Mouse (Mus musculus): ENCODE results near the gene Meiob. TPM values are rescaled to one million over a fixed set of nuclear protein-coding genes. Genes with fewer than 3 reads are reported as not detected.

Meiob gene
- total RNA-seq, 2 experiments from 2014 or later = not detected

- peak; percentile 22 for DNase-seq (ENCODE audit: low spot score)
Measured at GRCm38 (mm10) chr17:24821351-24822280, 17.5 kb downstream of the Meiob start.

GRCm38 (mm10) chr17:24839842-24840241, 35.8 kb downstream of the Meiob start, which contains the start of gene Hagh:
TSS of gene Hagh (plus strand) at chr17:24840143.
- DNase-seq (ENCODE audit: low spot score) = no peak

DNA sequence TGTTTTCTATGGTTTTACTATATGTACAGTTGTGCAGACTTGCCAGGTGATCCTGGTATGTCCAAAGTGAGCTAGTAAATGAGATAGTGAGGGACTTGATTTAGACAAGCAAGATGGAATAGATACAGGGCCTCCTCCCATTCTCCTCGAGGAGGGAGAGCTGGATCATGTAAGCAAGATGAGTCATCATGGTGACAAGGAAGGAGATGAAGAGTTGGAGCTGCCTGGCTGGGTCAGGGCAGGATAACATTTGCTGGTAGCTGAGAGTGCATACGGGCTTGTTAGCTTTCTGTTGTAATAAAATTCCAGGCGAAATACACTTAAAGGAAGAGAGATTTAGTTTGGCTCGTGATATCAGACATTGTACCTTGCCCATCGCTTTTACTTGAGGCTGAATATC, 36.3 kb downstream of the Meiob start:
- no peak for DNase-seq (ENCODE audit: low spot score)

- no peak for DNase-seq (ENCODE audit: low spot score)
Measured at GRCm38 (mm10) chr17:24841133-24841532, 37.0 kb downstream of the Meiob start.

GRCm38 (mm10) chr17:24842631-24843030, 38.5 kb downstream of the Meiob start:
- DNase-seq (ENCODE audit: low spot score) = no peak

DNA sequence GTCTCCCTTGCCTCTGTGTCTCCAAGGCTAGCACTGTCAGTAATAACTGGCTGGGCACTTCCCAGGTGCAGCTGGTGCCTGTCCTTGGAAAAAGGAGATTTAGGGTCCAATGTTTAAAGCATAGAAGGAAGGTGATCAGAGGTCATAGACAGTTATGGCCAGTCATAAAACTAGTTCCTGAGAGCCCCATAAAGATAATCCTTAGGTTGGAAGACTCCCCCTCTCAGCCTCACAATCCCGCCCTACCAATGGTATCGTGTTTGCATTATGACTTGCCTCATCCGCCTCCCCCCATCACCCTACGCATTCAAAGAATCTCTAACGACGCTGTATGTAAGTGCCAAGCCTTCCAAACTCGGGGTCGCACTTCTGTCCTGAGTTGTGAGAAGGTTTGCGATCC, 40.4 kb downstream of the Meiob start:
- DNase-seq (ENCODE audit: low spot score) = no peak

DNA sequence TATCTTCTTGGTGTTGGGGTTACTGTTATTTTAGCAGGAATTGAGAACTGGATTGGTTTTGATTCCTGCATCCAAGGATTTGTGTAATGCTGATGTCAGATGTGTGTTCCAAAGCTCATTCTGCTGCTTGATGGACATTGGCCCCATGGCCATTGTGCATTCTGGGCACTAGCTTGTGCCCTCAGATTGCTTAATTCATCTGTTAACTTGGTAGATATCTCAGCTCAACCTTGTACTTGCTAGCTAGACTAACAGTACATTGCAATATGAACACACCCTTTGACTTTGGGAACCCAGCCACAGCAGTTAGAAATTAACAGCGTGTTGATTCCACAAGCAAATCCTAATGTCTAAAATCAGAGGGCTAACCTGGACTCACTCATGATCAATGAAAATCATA, 43.3 kb downstream of the Meiob start:
- no peak for DNase-seq (ENCODE audit: low spot score)

GRCm38 (mm10) chr17:24848600-24849031, 44.5 kb downstream of the Meiob start:
- DNase-seq (ENCODE audit: low spot score) = no peak

GRCm38 (mm10) chr17:24849733-24850064, 45.6 kb downstream of the Meiob start:
- no peak for DNase-seq (ENCODE audit: low spot score)

GRCm38 (mm10) chr17:24850065-24850772, 46.1 kb downstream of the Meiob start, which contains the start of gene Fahd1:
TSS of gene Fahd1 (minus strand) at chr17:24850364.
- peak; percentile 97 for DNase-seq (ENCODE audit: low spot score)

DNA sequence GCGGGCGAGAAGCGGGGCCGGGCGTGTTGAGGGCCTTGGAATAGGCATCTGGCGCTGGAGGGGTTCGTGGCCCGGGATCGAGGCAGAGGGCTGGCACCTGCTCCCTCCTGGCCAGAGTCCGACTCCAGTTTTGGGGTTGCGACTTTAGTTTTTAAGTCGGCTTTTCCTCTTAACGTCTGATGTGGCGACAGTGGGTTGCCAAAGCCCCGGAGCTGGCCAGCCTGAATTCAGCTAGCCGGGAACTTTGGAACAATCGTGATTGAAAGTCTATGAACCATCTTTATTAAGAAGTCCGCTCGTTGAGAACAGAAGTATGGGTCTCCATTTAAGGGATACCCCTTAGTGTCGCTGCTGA, 46.7 kb downstream of the Meiob start:
- DNase-seq (ENCODE audit: low spot score) = no peak

DNA sequence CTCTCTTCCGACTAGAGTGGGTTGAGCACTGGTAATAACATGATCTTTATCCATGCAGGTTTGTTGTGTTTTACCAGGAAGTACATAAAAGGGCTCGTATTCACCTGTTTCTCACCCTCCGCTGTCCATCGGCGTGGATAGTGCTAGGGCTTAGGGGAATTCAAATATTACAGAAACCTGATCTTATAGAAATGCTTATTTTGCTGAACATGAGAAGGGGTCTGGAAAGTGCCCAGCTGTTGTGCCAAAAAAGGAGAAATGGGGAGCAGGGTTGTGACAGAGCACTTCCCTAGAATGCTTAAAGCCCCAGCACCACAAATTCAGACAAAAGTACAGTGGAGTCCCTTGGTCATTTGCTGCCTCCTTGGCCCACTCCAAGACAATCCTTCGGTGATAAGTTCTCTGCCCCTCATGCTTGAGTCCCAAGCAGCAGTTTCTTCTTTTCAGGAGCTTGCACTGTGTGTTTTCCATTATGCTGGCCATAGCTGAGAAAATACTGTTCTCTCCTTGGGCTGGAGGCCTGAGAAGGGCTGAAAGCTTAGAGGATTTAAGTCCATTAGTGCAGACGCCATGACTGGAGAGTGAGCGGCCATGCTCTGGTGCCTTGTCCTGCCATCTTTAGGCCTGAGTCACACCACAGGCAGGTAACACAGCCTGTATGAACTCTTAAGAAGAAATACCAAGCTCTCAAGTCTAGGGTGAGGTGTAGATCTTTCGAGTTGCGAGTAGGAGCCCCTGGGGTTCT, 47.5 kb downstream of the Meiob start:
- no peak for DNase-seq (ENCODE audit: low spot score)

- no peak for DNase-seq (ENCODE audit: low spot score)
Measured at GRCm38 (mm10) chr17:24855838-24856464, 51.9 kb downstream of the Meiob start.

DNA sequence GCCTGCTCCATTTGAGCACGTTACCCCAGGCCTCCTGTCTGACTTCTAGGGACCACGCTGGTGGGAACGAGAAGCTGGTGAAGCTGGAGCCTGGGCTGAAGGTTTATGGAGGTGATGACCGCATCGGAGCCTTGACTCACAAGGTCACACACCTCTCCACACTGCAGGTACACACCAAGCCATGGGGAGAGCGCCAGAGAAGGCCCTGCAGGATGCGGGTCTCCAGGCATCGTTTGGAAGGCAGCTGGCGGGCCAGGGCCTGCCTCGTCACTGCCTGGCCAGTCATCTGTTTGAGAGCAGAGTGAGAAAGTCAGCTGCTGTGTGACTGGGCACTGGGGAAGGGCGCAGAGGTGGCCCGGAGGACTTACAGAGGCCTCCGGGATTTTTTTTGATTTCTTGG, 52.5 kb downstream of the Meiob start:
- no peak for DNase-seq (ENCODE audit: low spot score)

DNA sequence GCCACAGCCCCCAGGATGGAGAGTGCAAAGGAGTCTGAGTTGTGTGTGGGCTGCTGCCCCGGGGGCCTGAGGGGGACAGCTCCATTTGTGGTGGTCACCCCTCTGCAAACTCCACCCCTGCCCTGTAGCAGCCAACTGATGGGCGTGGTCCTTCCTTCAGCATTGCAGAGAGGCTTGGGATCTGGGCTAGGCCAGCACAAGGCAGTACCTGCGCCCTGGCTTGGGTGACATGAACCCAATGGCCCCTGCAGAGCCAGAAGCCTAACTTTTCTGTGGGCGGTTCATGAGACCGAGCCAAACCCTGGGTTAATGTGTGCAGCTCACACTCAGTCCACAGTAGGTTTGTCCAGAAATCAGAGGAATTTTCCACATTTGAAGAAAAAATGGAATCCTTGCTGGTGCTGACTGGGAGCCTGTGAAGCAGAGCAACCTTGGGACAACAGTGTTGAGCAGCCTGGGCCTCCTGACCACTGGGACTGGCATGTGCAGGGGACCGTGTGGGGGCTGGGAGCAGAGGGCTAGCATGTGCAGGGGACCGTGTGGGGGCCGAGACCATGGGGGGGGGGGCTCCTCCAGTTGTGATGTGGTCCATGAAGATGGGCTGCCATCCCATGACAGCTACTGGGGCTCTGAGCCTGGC, 53.9 kb downstream of the Meiob start:
- DNase-seq (ENCODE audit: low spot score) = no peak

GRCm38 (mm10) chr17:24858967-24859366, 54.9 kb downstream of the Meiob start:
- no peak for DNase-seq (ENCODE audit: low spot score)

- DNase-seq (ENCODE audit: low spot score) = no peak
Measured at GRCm38 (mm10) chr17:24860076-24860475, 56.0 kb downstream of the Meiob start.

- DNase-seq (ENCODE audit: low spot score) = no peak
Measured at GRCm38 (mm10) chr17:24861785-24862184, 57.7 kb downstream of the Meiob start.

GRCm38 (mm10) chr17:24865776-24866175, 61.7 kb downstream of the Meiob start, which contains the start of gene Igfals:
TSS of gene Igfals (plus strand) at chr17:24865997.
- DNase-seq (ENCODE audit: low spot score) = no peak

DNA sequence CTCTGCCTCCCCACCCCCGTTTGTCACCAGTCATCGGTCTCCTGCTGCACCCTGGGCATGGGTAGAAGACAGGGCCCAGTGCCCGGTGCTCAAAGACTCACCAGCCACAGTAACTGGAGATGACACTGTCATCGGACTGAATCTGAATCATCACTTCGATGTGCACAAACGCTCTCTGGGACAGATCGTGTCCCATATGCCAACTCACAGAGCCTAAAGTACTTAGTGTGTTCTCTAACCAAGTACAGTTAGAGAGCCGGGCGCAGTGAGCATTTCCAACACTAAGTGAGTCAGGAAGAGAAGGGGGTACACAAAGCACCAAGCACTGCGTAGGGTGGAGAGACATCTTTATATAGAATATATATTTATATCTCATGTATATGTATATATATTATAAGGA, 63.8 kb downstream of the Meiob start:
- no peak for DNase-seq (ENCODE audit: low spot score)
